Mouse (Mus musculus) left cerebral cortex, adult 9 months (tissue): Measurements from ENCODE around the gene Nlrp4b.
"Not testable (repeated sequence)": the region's sequence is repeated elsewhere in the genome, so short reads cannot be mapped to it uniquely, and the experiment has no call there.

ENCODE experiments used
- DNase-seq, 2 experiments: peaks; one replicate each; pipeline ENCODE4 v3.0.0; 2022; ENCODE audit warnings: low spot score in 2 of 2

Gene Nlrp4b

DNA sequence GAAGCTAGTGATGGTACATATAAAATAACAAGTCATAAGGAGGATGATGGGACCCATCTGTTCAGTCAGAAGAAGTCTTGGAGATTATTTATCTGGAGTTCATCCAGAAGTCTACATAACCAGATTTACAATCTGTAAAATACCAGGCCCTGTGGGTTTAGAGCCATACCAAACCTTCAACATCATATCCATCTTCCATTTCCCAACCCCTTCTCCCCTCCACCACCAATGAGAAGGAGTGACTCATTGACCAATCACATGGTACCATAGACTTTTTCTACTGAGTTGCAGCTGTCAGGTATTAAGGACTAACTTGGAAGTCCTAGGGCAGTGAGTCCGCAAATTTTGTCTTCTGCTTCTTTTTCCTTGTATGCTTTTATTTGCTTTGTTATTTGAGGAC lies at the start of gene Nlrp4b:
Gene Nlrp4b, plus strand, starts transcription at position 301 of the 400 bp plus-strand sequence.
- DNase-seq = no peak

DNA sequence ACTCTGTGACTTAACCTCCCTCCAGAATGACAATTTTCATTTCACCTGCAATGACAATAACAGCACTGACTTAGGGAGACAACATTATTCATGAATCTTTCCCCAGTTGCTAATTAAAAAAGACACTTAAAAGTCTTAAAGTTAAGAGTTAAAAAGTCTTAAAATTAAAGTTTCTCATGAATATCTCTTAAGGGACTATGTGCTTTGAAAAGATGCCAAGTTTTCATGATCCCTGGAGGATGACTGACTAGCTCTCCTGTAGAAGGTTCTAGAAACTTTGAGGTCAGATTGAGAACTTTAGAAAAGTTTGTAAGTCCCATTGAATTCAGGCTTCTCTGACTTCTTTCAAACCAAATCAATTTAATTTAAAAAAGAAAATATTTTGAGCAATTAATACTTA lies 66.7 kb downstream of the Nlrp4b start, which contains the start of gene Vmn1r71:
Gene Vmn1r71, minus strand, starts transcription at position 101 of the 400 bp plus-strand sequence.
- DNase-seq = no peak

DNA sequence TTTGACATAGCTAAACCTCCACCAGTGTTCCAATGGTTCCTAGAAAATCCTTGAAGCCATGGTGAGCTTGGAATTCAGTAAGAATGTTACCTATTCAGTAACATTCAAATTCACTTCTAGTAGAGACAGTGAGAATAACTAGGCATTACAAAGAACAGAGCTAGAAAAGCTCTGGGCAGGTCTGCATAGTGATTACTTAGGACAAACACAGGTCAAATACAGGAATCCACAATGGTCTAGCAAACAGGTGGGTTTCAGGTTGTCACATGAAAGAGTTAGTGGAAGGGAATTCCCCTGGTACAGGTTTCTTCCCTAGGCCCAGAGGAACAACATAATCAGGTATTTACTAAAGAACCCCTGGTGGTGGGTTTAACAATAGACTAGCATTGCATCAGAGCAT lies 70.0 kb downstream of the Nlrp4b start:
- DNase-seq = not testable (repeated sequence)
